Mouse (Mus musculus): ENCODE results near the gene Xkr8.
"Not testable (repeated sequence)": the region's sequence is repeated elsewhere in the genome, so short reads cannot be mapped to it uniquely, and the experiment has no call there.

The Xkr8 gene

GRCm38 (mm10) chr4:132732148-132732684, at the start of gene Xkr8:
Gene Xkr8, minus strand, starts transcription at chr4:132732546.
- peak; percentile 93 for DNase-seq

GRCm38 (mm10) chr4:132780288-132780687, 47.9 kb upstream of the Xkr8 start:
- no peak for DNase-seq

GRCm38 (mm10) chr4:132778562-132779201, 46.3 kb upstream of the Xkr8 start:
- DNase-seq = no peak

- peak; percentile 80 for DNase-seq
Observed at GRCm38 (mm10) chr4:132776764-132777163, 44.4 kb upstream of the Xkr8 start.

- DNase-seq = no peak
Observed at GRCm38 (mm10) chr4:132774905-132775304, 42.6 kb upstream of the Xkr8 start.

GRCm38 (mm10) chr4:132771776-132772175, 39.4 kb upstream of the Xkr8 start:
- DNase-seq = no peak

- DNase-seq = peak; percentile 99
Observed at GRCm38 (mm10) chr4:132767914-132768876, 35.8 kb upstream of the Xkr8 start, which contains the start of gene Rpa2. Gene Rpa2, plus strand, starts transcription at chr4:132768332.

GRCm38 (mm10) chr4:132763125-132763524, 30.8 kb upstream of the Xkr8 start:
- DNase-seq = not testable (repeated sequence)

- DNase-seq = no peak
Observed at GRCm38 (mm10) chr4:132762602-132763001, 30.3 kb upstream of the Xkr8 start.

- DNase-seq = no peak
Observed at GRCm38 (mm10) chr4:132760296-132760695, 27.9 kb upstream of the Xkr8 start.

GRCm38 (mm10) chr4:132757633-132758351, 25.4 kb upstream of the Xkr8 start:
- DNase-seq = no peak

GRCm38 (mm10) chr4:132756974-132757373, 24.6 kb upstream of the Xkr8 start, which contains the start of gene Smpdl3b:
Gene Smpdl3b, minus strand, starts transcription at chr4:132757252.
- peak; percentile 76 for DNase-seq

GRCm38 (mm10) chr4:132752992-132753391, 20.6 kb upstream of the Xkr8 start:
- DNase-seq = no peak

GRCm38 (mm10) chr4:132749258-132749982, 17.1 kb upstream of the Xkr8 start:
- no peak for DNase-seq

GRCm38 (mm10) chr4:132748778-132749177, 16.4 kb upstream of the Xkr8 start:
- no peak for DNase-seq

- peak; percentile 63 for DNase-seq
Observed at GRCm38 (mm10) chr4:132747664-132748259, 15.4 kb upstream of the Xkr8 start.

GRCm38 (mm10) chr4:132746911-132747517, 14.7 kb upstream of the Xkr8 start:
- DNase-seq = no peak

GRCm38 (mm10) chr4:132743992-132744911, 11.9 kb upstream of the Xkr8 start:
- DNase-seq = no peak

- DNase-seq = no peak
Observed at GRCm38 (mm10) chr4:132741491-132741890, 9.1 kb upstream of the Xkr8 start.

- DNase-seq = not testable (repeated sequence)
Observed at GRCm38 (mm10) chr4:132737154-132737553, 4.8 kb upstream of the Xkr8 start.
